Mouse (Mus musculus) midbrain, embryonic 16.5 days (tissue): Measurements from ENCODE around the gene Lamb2. TPM values are rescaled to one million over a fixed set of nuclear protein-coding genes. Genes with fewer than 3 reads are reported as not detected.

ENCODE experiments used
- ATAC-seq: fragments of 200-750 bp; cut with Nextera tagmentation; 2 replicates; pipeline ENCODE4 v1.8.0; 2017; ENCODE audit warnings: moderate TSS enrichment
- H3K27ac ChIP-seq: fragments of 300-500 bp; sonication (generic); 2 replicates; pipeline ENCODE4 v1.5.1; 2014; ENCODE audit warnings: mild to moderate bottlenecking, low read length, mixed read lengths
- H3K27me3 ChIP-seq: fragments of 300-500 bp; sonication (generic); 2 replicates; pipeline ENCODE4 v1.6.1; 2014; ENCODE audit warnings: low read depth, low read length, mixed read lengths; ENCODE audit not compliant: control insufficient read depth, insufficient read depth
- H3K36me3 ChIP-seq: fragments of 300-500 bp; sonication (generic); 2 replicates; pipeline ENCODE4 v1.6.1; 2014; ENCODE audit warnings: mild to moderate bottlenecking, low read length, moderate library complexity, mixed read lengths; ENCODE audit not compliant: control insufficient read depth, insufficient read depth
- H3K4me1 ChIP-seq: fragments of 300-500 bp; sonication (generic); 2 replicates; pipeline ENCODE4 v1.6.1; 2014; ENCODE audit warnings: mild to moderate bottlenecking, low read length, mixed read lengths; ENCODE audit not compliant: control insufficient read depth, insufficient read depth
- H3K4me2 ChIP-seq: fragments of 300-500 bp; sonication (generic); 2 replicates; pipeline ENCODE4 v1.6.1; 2014; ENCODE audit warnings: mild to moderate bottlenecking, low read length, mixed read lengths
- H3K4me3 ChIP-seq: fragments of 300-500 bp; sonication (generic); 2 replicates; pipeline ENCODE4 v1.5.1; 2014; ENCODE audit warnings: low read depth, mild to moderate bottlenecking, low read length, moderate library complexity, mixed read lengths
- H3K9ac ChIP-seq: fragments of 300-500 bp; sonication (generic); 2 replicates; pipeline ENCODE4 v1.6.1; 2014; ENCODE audit warnings: low read depth, low read length, mixed read lengths
- H3K9me3 ChIP-seq: fragments of 300-500 bp; sonication (generic); replicated peaks from 2 replicates; pipeline ENCODE4 v1.6.1; 2014; ENCODE audit warnings: mild to moderate bottlenecking, low read length, mixed read lengths; ENCODE audit not compliant: control insufficient read depth, poor library complexity, severe bottlenecking
- WGBS: fragments of 180-500 bp; shearing (Covaris S2); extraction: QIAGEN DNeasy Blood & Tissue Kit; methylation state at CpG from one replicate; pipeline ENCODE4 v1.1.7; 2014; 5-methylcytosine and 5-hydroxymethylcytosine counted together
- polyA plus RNA-seq: library from polyadenylated mRNA; unstranded; fragments of >200 nt; fragmentation: Nextera tagmentation; extraction: Ambion mirVana; gene quantifications from 2 replicates; pipeline ENCODE4 v1.2.1, GENCODE M21; 2015

The Lamb2 gene
- polyA plus RNA-seq = 18.6 and 19.3 TPM in 2 replicates

DNA sequence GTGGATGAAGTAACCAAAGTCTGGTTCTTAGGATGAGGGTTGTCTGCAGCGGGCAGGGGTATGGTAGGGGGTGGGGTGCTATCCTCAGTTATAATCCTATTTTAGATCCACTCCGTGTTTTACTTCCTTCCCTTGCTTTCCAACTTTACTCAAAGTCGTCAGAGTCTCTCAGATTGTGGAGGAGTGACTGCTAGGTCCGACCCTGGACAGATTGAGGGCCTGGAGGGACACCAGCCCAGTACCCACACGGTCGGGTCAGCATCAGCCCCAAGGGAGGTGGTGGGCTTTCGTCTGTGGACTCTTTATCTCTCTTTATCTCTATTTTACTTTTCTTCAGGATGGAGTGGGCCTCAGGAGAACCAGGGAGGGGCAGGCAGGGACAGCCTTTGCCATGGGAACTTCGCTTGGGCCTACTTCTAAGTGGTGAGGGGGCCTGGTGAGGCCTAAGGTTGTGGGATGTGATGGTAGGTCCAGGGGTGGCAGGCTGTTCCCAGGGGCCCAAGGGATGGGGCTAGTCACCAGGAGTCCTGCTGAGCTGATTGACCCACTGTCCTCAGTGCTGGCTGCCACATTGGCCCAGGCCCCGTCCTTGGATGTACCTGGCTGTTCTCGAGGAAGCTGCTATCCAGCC lies at the start of gene Lamb2:
TSS of gene Lamb2 (plus strand) at position 16 of the 631 bp plus-strand sequence.
- Histone ChIP-seq H3K27me3 (no peaks in the 10 kb centered on the region), H3K9ac (peak within 1 kb of the TSS; percentile 48), H3K4me3 (peak within 1 kb of the TSS; percentile 39), H3K4me2 (peak within 1 kb of the TSS; percentile 68), H3K4me1 (peaks cover 13% of the 10 kb centered on the region), H3K27ac (0 out of 2 replicates have a peak within 1 kb of the TSS, but pooled peaks have one; percentile 5), H3K36me3 (no peaks in the 10 kb centered on the region), H3K9me3 (no peaks in the 10 kb centered on the region)
- peak; percentile 62; the same call in 1 of the 2 replicates for ATAC-seq
- 9% methylated on average over 10 of the region's 10 CpGs for WGBS

DNA sequence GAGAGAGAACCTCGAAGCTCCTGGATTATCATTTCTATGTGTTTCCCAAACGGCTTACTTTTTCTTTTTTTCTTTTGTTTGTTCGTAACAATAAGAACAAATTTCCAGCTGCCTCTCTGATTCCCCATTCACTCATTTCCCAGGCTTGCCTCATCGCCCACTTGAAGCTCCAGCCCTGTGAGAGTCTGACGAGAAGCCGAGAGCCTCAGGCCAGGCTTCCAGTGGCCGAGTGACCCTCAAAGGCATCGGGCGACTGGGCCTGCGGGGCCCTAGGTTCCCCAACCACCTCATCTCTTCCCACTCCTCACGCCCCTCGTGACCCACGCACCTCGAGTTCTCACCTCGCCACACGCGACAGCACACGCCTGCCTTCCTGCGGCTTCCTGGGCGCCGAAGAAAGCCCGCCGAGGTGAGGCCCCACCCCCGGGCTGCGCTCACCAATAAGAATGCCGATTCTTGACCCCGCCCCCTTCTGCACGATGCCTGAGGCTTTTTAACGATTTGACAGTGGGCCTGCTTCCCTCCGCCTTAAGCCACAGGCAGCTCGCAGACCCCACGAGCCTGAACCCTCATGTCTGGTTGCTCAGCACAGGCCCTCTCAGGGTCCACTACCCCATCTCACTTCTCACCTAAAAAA lies 48.0 kb upstream of the Lamb2 start:
- H3K4me3 ChIP-seq = peak overlapping the region; percentile 35
- H3K4me1 ChIP-seq = peaks cover 3% of the 10 kb centered on the region; the same call in 1 of the 2 replicates
- no peak for ATAC-seq
- no peaks in the 10 kb centered on the region for H3K9me3 ChIP-seq
- no peaks in the 10 kb centered on the region for H3K27me3 ChIP-seq
- no peaks in the 10 kb centered on the region for H3K36me3 ChIP-seq
- H3K27ac ChIP-seq = 0 out of 2 replicates have a peak overlapping the region, but pooled peaks have one; percentile 28
- H3K9ac ChIP-seq = 0 out of 2 replicates have a peak overlapping the region, but pooled peaks have one; percentile 41
- peak overlapping the region; percentile 46 for H3K4me2 ChIP-seq
- WGBS = 45% methylated on average over 32 of the region's 32 CpGs

DNA sequence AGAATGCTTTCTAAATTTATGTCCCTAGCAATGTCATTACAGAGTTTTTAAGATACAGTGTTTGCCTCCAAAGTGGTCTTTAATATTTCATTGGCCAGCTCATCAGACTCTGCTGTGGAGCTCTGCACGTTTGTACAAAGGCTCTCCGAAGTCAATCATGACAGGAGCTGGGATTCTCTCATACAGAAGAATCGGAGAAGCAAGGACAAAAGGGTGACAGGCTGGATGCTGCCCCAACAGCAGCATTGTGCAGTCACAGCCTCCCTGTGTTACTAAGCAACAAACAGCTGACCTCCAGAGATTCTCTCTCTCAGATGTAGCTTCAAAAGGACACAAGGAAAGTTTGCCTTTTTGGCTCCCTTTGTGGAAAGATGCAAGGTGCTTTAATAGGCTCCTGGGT lies 43.4 kb upstream of the Lamb2 start, which contains the start of gene BC048562:
TSS of gene BC048562 (plus strand) at position 301 of the 400 bp plus-strand sequence.
- Histone ChIP-seq H3K27ac (peak within 1 kb of the TSS; percentile 43; the same call in 1 of the 2 replicates), H3K9ac (no peak within 1 kb of the TSS), H3K4me3 (no peak within 1 kb of the TSS), H3K27me3 (no peaks in the 10 kb centered on the region), H3K4me2 (no peak within 1 kb of the TSS), H3K36me3 (no peaks in the 10 kb centered on the region), H3K4me1 (peaks cover 3% of the 10 kb centered on the region; the same call in 1 of the 2 replicates), H3K9me3 (no peaks in the 10 kb centered on the region)
- 16% methylated on average over 3 of the region's 3 CpGs for WGBS
- ATAC-seq = no peak; the same call in 1 of the 2 replicates

DNA sequence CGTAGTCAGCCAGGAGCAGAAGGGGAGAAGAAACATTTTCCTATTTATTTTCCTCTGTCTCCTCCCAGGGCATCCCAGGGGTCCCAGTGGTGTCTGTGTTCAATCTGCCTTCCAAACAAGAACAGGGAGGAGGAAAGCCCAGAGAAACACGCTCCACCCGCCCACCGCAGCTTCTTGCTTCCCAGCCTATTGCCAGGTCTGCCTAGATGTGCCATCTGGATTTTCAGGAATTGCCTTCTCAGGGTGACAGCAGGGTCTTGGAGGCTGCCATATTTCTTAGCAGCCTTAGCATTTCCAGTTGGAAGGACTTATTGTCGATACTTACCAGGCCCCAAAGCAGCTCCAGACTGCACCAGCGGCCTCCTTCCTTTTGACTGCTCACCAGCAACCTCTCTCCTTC lies 40.4 kb upstream of the Lamb2 start:
- H3K9ac ChIP-seq = no peak overlapping the region
- H3K9me3 ChIP-seq = no peaks in the 10 kb centered on the region
- H3K4me3 ChIP-seq = no peak overlapping the region
- no peak overlapping the region for H3K27ac ChIP-seq
- H3K27me3 ChIP-seq = no peaks in the 10 kb centered on the region
- ATAC-seq = no peak
- H3K4me2 ChIP-seq = no peak overlapping the region
- H3K36me3 ChIP-seq = no peaks in the 10 kb centered on the region
- WGBS = 81% methylated on average over 6 of the region's 6 CpGs
- peaks cover 3% of the 10 kb centered on the region; the same call in 1 of the 2 replicates for H3K4me1 ChIP-seq

DNA sequence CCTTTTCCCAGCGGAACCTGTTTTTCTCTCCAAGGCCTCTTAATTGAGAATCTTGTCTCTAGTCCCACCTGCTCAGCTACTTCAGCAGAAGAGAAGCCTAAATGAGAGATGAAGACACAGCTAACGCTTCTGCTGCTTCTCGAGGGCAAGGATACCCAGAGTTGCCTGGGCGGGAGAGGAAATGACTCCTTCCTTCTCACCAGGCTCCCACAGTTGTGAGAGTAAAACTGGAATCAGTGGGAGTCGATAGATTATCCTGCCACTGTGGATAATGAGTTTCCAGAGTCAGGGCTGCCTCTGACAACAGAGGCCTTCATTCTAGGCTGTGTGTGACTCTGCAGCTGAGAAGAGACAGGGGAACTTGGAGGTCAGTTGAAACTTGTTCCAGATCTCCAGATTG lies 39.1 kb upstream of the Lamb2 start:
- Histone ChIP-seq H3K27me3 (no peaks in the 10 kb centered on the region), H3K4me1 (peaks cover 3% of the 10 kb centered on the region; the same call in 1 of the 2 replicates), H3K27ac (no peak overlapping the region), H3K4me3 (no peak overlapping the region), H3K4me2 (no peak overlapping the region), H3K36me3 (no peaks in the 10 kb centered on the region), H3K9me3 (no peaks in the 10 kb centered on the region), H3K9ac (no peak overlapping the region)
- 65% methylated on average over 5 of the region's 5 CpGs for WGBS
- no peak for ATAC-seq

DNA sequence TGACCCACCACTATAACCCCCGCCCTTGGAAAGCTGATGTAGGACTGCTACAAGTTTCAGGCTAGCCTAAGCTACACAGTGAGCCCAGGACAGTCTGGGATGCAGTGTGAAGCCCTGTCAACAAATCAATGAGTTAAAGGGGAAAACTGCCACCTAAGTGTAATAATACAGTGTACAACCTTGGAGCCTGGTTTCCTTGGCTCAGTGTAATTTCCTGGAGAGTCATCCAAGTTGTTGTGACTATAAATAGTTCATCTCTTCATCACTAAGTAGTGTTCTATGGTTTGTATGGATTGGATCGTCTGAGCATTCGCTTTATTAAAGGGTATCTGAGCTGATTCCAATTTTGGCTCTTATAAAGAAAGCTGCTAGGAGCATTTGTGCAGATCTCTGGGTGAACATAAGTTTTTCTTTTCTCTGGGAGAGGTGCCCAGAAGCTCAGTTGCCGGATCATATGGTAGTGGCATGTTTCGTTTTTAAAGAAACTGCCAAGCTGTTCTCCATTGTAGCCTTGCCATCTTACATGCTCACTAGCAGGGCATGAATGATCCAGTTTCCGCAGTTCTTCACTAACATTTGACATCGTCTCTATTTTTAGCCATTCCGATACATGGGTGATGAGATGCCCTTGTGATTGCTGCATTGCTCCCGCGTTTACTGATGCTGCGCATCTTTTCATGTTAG lies 38.2 kb upstream of the Lamb2 start:
- no peak for ATAC-seq
- Histone ChIP-seq H3K9ac (no peak overlapping the region), H3K4me3 (no peak overlapping the region), H3K27me3 (no peaks in the 10 kb centered on the region), H3K27ac (no peak overlapping the region), H3K4me2 (no peak overlapping the region), H3K36me3 (no peaks in the 10 kb centered on the region), H3K9me3 (no peaks in the 10 kb centered on the region), H3K4me1 (no peaks in the 10 kb centered on the region; the same call in 1 of the 2 replicates)
- WGBS = 88% methylated on average over 11 of the region's 11 CpGs

DNA sequence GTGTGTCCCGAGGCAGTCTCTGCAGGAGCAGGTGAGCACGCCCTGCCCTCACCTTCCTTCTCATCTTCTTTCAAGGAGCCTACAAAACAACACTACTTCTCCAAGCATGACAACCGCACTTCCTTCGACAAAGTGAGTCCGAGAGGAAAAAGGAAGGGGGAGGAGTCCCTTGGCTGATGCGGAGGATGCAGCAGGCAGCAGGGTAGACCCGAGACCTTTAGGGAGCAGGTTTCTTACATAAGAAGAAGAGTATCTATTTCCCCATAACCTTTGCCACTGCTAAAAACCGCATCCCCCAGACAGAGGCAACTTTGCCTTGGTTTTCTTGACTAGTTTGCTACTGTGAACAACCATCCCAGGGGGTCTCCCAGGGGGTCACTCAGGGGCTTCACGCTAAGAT lies 34.4 kb upstream of the Lamb2 start:
- 75% methylated on average over 9 of the region's 9 CpGs for WGBS

DNA sequence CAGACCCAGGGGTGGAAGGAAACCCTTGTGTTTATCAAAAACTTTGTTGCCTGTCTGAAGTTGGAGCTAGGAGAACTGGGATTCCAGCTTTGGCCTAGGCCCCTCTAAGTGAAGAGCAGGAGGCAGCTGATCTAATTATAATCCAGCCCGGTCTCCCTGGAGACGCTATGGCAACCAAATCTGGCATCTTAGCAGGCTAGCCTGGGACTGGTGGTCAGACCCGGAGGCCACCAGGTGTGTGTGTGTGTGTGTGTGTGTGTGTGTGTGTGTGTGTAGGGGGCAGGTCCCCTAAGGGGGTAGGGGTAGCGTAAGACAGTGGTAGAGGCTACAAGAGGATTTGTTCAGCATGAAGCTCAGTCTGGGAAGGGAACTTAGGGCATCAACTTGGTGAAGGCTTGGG lies 29.7 kb upstream of the Lamb2 start:
- H3K9ac ChIP-seq = peak overlapping the region; percentile 50
- H3K9me3 ChIP-seq = no peaks in the 10 kb centered on the region
- H3K4me1 ChIP-seq = peaks cover 38% of the 10 kb centered on the region
- H3K27me3 ChIP-seq = no peaks in the 10 kb centered on the region
- peaks cover 3% of the 10 kb centered on the region; the same call in 1 of the 2 replicates for H3K36me3 ChIP-seq
- H3K27ac ChIP-seq = peak overlapping the region; percentile 84
- peak; percentile 12; the same call in 1 of the 2 replicates for ATAC-seq
- peak overlapping the region; percentile 55 for H3K4me3 ChIP-seq
- 8% methylated on average over 4 of the region's 4 CpGs for WGBS
- H3K4me2 ChIP-seq = peak overlapping the region; percentile 70

More for the DNA sequence above, 34.4 kb upstream of the Lamb2 start:
- no peak overlapping the region for H3K4me3 ChIP-seq
- peaks cover 3% of the 10 kb centered on the region; the same call in 1 of the 2 replicates for H3K36me3 ChIP-seq
- ATAC-seq = no peak
- H3K9me3 ChIP-seq = no peaks in the 10 kb centered on the region
- H3K4me2 ChIP-seq = no peak overlapping the region
- no peak overlapping the region for H3K9ac ChIP-seq
- H3K27ac ChIP-seq = no peak overlapping the region
- H3K4me1 ChIP-seq = peaks cover 10% of the 10 kb centered on the region
- H3K27me3 ChIP-seq = no peaks in the 10 kb centered on the region
